Mouse (Mus musculus) spleen, postnatal 4 days (tissue): ENCODE results near the gene Tefm.
A peak's percentile ranks its signal among the peaks of the same experiment; 100 is the strongest.
"Not testable (repeated sequence)": the region's sequence is repeated elsewhere in the genome, so short reads cannot be mapped to it uniquely, and the experiment has no call there.

Source experiments
- DNase-seq, 2 experiments: peaks; one replicate each; pipeline ENCODE4 v3.0.0; 2022; ENCODE audit warnings: low spot score in 2 of 2

Tefm gene

DNA sequence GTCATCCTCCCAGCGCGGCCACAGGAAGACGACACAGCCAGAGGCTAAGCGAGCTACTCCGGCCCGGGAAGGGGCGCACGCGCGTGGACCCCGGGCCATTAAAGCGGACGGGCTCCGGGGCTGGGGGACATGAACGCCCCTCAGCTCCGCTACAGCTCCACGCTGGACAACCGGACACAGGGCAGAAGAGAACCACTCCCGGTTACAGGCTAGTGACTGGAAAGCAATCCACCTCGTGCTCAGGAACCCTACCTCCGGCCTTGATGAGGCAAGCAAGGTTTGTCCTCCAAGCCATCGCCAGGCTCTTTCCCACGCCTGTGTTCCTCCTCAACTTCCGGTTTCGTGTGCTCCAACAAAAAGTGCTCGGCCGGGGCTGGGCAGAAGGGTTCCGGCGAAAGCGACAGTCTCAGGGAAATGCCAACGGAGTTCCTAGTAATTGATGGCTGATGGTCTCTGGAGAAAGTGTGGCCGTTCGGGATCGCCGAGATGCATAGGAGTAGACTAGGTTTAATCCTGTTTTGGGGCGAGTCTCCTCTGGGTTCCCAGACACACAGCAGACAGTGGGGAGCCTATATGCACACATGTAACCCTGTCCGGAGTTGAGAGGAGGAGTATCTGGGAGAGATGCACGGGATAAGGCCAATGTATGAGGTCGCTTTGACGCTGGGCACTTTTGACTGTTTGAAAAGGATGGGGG lies at the start of gene Tefm:
Gene Tefm (minus strand): TSS at position 351 of the 697 bp plus-strand sequence.
- DNase-seq: peak; percentile 78 to 90

DNA sequence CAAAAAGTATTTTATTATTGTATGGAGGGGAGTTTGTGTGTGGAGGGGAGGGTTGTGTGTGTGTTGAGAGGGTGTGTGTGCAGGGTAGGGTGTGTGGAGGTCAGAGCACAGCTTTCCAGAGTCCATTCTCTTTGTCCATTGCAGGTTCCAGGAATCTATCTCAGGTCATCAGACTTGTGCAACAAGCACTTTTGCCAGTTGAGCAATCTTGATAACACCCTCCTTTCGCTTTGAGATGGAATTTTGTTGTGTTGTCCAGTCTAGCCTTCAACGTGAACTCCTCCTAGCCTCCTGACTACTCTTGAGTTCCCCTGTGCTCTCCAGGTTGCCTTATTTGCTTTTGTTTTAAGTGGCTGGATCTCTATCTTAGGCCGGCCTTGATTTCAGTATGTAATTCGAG lies 48.3 kb upstream of the Tefm start:
- DNase-seq: no peak

DNA sequence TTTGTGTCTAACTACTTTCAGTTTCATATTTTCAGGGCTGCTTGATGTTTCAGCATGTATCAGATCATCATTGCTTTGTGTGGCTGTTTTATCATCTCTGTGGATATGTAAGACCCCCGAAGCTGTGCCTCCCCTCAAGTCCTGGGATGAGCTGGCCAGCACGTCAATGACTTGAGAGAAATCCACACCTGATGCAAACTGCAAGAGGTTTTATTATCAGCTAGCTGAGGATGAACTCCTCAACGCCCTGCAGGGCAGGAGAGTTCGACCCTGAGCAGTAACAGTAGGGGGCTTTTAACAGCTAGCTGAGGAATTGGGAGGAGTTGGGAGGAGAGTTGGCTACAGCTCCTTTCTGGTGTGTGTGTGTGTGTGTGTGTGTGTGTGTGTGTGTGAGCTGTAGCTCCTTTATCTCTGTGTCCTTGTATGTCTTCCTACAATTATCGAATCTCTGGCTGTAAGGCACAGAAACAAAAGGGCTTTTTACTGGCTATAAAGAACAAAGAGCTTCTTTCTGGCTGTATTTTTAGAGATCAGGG lies 43.5 kb upstream of the Tefm start:
- not testable (repeated sequence) for DNase-seq

DNA sequence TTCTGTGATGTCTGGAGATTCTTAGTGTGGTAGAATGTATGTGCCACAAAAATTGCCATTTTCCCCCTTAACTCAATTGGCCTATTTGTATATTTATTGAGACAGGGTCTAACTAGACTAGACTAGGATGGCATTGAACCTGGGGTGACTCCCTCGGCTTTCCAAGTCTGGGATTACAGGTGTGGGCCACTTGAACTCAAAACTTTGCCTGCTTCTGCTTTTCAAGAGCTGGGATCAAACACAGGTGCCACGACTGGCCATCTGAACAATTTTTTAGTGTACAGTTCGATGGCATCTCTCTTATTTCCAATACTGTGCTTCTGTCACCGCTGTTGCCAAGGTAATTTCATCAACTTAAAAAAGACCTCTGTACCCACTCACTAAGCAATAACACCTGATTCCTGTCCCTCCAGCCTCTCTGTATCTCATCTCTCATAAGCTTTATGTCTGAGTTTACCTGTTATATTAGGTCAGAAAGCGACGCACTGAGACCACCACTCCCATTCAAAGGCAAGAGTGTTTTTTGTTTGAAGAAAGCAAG lies 42.6 kb upstream of the Tefm start:
- DNase-seq: no peak

DNA sequence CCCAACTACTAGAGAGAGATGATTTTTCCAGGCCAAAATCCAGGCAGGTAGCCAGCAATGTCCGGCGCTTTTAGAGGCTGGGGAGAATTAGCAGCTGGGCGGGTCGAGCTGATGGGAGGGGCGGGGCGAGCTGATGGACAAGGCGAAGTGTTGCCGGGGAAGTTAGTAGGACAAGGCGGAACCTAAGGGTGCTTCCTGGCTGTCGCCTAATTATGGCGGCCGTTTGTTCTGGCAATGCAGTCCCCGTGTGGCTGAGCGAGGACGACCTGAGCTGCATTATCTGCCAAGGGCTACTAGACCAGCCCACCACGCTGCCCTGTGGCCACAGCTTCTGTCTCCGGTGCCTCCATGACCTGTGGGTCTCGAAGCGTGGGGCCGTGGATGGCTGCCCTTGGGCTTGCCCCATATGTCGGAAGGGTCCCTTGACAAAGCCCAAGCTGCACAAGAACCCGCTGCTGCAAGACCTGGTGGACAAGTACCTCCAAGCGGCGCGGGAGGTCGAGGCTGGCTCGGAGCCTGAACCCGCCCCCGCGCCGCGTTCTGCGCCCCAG lies 41.8 kb upstream of the Tefm start, which contains the start of gene Rnf135:
Gene Rnf135 (plus strand): TSS at position 147 of the 551 bp plus-strand sequence.
- peak; percentile 85 to 90 for DNase-seq

DNA sequence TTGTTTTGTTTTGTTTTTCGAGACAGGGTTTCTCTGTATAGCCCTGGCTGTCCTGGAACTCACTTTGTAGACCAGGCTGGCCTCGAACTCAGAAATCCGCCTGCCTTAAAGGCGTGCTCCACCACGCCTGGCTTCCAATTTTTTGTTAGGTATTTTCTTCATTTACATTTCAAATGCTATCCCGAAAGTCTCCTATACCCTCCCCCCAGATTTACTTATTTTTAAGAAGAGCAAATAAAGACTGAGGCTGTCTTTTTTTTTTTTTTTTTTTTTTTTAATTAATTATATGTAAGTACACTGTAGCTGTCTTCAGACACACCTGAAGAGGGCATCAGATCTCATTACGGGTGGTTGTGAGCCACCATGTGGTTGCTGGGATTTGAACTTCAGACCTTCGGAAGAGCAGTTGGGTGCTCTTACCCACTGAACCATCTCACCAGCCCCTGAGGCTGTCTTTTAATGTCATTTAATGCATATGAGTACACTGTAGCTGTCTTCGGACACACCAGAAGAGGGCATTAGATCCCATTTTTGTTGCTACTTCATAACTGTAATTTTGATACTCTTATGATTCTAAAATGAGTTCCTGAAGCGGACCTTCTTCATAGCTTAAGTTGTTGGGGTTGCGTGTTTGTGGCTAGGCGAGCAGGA lies 41.2 kb upstream of the Tefm start:
- not testable (repeated sequence) for DNase-seq

DNA sequence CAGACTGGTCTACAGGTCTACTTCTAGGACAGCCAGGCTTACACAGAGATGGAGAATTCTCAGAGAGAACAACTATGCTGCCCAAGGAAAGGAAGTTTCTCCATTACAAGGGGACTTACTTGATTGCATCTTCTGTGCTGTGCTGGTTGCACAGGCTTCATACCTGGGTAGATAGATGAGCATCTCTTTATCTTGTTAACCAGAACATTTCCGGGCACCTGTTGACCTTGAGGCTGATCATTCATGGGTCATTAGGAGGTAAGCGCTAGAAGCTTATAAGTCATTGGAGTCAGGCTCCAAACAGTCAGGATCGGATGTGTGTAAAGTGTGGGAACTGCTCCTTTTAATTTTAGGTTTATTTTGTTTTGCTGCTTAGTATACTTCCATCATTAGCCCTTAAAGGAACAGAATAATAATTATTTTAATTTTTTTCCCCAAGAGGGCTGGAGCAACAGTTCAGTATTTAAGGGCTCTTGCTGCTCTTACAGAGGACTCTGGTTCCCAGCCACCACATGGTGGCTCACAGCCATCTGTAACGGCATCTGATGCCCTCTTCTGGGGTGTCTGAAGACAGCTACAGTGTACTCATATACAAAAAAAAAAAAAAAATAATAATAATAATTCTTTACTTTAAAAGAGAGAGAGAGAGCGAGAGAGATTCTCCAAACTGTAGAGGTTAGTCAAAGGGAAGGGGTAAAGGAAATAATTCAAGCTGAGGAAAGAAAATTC lies 39.2 kb upstream of the Tefm start:
- no peak for DNase-seq

DNA sequence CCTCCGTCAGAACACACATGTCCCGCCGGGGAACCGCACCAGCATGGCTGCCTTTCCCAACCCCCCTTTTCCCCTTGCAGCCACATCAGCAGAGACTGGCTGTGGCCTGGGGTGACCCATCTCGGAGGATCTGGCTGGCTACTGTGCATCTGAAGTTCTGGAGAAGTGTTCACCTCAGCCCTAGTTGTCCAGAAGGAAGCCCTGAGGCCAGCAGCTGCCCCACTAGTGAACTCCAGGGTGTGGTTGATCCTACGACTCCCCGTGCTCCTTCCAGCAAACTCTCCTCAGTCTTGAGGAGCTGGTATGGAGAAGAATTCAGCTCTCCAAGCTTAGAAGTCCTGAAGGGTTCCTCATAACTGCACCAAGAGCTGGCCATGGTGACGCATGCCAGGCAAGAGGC lies 36.3 kb upstream of the Tefm start:
- DNase-seq: no peak

DNA sequence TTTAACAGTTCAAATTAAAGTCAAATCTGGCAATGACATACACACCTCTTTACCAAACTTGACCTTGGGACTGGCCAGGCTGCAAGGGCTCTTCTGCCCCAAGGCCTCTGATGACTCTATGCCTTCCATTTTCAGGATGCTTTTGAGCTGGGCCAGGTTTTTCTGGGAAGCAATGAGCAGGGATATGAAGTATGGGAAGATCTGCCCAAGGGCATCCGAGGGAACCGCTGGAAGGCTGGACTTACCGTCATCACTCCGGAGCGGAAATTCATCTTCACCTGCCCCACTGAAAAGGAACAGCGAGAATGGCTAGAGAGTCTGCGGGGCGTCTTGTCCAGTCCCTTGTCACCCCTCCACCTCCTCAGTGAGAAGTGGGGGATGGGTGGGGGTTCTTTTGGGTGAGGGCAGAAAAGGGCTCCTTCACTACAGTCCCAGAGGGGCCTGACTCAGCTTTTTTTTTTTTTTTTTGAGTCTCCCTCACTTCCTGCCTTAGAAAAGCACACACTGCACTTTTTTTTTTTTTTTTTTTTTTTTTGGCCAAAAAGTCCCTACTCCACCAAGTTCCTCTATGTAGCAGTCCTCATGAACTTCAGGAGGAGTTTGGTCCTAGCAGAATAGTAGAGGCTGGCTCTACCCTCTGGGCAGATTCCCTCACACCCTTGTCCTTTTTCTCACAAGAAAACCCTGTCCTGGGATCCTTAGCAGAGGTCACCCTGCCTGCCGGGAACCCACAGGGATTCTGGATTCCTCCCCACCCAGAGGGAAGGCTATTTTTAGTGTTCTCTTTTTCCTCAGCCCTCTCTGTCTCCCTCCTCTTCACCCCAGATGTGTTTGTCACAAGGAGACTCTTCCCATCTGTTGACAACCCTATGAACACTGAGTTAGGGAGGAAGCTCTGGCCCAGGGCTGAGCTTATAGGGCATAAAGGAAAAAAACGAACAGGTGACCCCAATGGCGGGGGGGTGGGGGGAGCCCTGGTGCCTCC lies 35.2 kb upstream of the Tefm start:
- DNase-seq: no peak

DNA sequence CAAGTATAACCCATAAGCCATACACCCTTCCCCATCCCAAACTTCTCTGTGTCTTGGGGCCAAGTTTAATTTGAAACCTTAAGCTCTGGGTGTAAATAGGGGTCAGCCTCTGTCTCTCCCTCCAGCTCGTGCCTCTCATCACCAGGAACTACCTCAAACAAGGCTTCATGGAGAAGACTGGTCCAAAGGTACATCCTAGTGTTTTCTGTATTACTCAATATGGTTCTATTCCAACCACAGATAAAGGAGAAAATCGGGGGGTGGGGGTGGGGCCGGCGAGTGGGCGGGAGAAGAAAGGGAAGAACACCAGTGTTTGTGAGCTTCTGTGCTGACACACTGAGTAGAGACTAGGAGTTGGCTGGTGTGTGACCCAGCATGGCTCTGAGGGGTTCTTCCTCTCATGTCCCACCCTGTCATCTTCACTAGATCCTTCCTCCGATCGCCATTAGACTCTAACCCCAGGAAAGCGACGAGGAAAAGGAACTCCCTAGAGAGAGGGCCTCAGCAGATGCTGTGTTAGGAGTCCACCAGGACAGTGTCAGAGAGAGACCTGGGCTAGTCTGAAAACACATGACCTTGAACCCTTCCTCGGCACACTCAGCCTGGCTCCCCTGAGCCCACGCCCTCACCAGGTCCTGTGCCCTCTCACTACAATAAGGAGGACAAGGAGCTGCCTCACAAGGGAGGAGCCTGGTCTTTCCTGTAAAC lies 32.1 kb upstream of the Tefm start:
- no peak for DNase-seq

DNA sequence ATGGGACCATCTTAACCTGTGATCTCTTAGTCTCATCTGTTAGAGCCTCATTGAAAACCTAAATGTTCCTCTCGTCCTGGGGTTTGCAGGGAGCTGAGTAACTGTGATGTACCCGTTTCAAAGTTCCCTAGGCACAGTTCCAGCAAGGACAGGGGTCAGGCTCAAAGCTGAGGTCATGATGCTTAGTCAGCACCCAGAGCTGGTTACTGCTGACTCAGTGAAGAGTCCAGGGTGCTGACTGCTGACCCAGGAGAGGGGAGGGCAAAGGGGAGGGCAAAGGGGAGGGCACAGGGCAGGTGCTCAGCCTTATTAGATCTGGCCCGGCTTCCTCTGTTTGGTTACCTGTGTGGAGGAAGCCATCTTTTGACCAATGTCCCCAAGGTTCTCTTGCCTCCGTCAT lies 29.9 kb upstream of the Tefm start:
- DNase-seq: no peak

DNA sequence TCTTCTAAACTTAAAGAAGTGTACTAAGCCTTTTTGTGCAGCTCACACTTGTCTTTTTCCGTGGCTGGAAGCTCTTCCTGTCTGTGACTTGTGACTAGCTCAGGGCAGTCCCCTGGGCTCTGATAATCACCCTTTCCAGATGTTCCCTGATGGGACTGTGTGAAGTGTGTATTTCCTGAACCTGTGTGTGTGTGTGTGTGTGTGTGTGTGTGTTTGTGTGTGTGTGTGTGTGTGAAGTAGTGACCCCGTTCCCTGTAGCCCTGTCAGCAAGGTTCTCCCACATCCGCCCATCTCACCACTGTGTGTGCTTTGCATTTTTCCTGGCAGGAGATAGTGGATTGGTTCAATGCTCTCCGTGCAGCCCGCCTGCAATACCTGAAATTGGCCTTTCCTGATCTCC lies 28.4 kb upstream of the Tefm start:
- no peak for DNase-seq

DNA sequence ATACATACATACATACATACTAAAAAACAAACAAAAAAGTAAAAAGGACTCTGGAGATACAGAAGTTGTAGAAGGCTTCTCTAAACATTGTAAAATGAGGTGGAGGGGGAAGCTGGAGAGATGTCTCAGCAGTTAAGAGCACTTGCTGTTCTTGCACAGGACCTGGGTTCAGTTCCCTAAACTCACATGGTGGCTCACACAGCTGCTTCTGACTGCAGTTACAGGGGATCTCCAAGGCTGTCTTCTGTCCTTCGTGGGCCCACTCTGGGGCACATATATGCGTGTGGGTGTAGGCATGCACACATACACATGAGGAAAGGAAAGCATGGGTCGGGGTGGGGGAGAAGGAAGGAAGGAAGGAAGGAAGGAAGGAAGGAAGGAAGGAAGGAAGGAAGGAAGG lies 27.7 kb upstream of the Tefm start:
- DNase-seq: no peak

DNA sequence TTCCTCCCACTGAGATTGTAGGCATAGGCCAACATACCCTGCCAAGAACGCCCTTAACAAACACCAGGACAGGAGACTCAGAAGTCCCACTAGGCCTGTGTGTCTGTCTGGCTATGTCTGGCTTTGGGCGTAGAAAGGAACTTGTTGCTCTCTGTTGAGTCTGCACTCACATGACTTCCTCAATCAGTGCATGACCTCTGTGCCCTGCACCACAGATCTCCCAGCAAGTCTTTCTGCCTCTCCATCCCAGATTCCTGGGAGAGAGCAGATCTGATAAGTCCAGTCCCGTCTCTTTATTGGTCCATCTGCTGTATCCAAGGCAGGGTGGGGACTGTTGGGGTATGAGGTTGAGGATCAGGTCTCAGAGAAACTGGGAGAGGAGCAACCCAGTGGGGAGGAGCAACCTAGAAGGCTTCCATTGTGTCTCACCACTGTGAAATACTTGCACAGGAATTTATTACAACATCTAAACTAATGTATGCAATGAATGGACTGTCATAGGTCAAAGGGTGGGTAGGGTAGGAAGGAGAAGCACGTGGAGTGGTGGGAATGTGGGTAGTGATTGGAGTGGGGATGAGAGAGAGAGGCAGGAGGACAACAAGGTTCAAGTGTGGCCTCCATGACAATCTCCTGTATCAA lies 26.8 kb upstream of the Tefm start:
- no peak for DNase-seq

DNA sequence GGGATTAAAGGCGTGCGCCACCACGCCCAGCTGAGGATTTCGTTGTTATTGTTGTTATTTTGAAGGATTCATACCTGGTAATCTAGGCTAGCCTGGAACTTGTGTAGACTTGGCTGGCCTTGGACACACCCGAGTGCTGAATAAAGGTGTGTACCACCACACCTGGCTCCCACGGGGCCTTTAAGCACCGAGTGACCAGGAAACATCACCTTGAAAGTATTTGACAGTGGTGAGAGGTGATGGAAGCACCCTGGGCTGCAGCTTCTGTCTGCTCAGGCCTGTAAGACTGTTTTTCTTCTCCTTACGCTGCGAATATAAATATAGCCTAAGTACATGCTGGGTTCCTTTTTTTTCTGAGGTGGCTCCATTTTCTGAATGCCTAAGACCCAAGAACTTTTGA lies 26.1 kb upstream of the Tefm start:
- no peak for DNase-seq

DNA sequence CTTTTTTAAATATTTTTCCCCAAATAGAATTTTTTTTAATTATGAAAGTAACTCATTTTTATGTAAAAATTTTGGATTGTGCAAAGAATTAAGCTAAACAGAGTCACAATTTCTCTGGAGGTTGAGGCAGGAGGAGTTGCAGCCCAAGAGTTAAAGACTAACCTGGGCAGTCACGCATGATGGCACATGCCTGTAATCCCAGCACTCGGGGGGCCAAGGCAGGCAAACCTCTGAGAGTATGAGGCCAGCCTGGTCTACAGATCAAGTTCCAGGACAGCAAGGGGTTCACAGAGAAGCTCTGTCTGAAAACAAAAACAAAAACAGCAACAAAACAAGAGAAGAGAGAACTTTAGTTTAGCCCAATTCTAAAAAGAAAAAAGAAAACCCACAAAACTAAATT lies 22.2 kb upstream of the Tefm start:
- no peak for DNase-seq

DNA sequence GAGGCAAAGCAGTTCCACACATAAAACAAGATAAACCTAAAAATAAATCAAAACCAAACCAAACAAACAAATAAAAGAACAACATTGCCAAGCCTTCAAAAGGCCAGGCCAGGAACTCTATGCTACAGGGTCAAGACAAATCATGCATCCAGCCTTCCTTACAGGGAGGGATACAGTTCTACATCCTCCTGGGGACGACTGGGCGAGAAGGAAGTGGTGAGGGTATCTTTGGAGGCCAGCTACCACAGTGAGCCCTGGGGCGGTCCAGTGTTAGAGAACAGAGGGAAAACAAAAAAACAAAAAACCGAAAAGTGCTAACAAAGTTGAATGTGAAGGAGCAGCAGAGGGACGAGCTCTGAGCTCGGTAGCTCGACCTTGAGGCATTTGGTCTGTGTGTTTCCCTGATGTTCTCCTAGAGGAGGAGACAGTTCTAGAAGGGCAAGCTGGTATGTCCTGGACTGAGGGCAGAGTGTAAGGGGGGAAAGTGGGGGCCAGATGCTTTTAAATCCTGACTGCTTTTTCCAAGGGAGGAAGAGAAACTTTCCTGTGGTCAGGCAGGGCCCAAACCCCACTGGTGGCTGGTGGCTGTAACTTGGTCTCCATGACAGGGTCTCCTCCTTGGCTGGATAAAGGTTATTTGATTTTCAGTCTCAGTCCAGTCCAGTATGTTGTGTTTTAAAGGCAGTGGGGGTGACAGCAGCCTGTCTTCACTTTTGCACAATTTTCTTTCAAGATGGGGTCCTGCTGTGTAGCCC lies 21.6 kb upstream of the Tefm start:
- no peak for DNase-seq

DNA sequence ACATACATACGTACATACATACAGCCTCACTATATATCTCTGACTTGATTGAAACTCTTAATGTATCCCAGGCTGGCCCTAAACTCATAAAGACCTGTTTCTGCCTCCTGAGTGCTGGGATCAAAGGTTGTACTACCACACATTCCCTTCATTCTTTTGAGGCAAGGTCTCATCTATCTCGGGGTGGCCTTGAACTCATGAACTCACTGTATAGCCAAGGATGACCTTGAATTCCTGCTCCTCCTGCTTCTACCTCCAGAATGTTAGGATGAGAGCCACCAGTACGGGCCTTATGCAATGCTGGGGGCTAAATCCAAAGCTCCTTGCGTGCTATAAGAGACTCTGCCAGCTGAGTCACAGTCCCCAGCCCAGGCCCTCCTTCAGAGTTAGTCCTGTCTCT lies 19.1 kb upstream of the Tefm start:
- no peak for DNase-seq

DNA sequence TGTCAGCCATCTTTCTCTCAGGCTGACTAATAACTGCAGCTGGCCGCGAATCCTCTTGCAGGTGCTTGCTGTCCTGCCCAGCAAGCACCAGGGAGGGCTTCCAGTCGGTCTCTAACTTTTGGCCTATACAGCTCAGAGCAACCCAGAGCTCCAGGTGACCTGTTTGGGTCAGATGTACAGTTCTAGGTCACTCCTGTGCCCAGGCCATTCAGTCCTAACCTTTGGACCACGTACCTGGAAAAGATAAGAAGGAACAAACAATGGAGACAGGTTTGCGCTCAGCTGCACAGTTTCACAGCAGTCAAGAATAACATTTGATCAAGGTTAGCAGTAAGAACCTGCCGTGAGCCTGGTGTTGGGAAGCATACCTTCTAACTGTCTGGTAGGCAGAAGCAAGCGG lies 17.0 kb upstream of the Tefm start:
- no peak for DNase-seq
